Mouse (Mus musculus) liver, postnatal 0 days (tissue): ENCODE results near the gene Mgat5b.

Experiments used
- CTCF ChIP-seq: sonication (generic); IDR thresholded peaks from 2 replicates; pipeline ENCODE4 v1.5.1; 2016; ENCODE audit warnings: antibody characterized with exemption, low read depth
- EP300 ChIP-seq: IDR thresholded peaks from 2 replicates; pipeline ENCODE4 v1.6.1; 2016; ENCODE audit warnings: antibody characterized with exemption, low read depth, mild to moderate bottlenecking

- TF ChIP-seq CTCF = peak; percentile 75
- TF ChIP-seq EP300 = no peak
These were observed 99.7 kb downstream of the Mgat5b start for GRCm38 (mm10) chr11:117018410-117018809.
